Mouse (Mus musculus) liver, embryonic 14.5 days (tissue): ENCODE measurements at regions not wholly inside any gene's neighbourhood (a gene's known extent, or its start where the extent isn't known, plus 50 kb on each side); places are given as distances from the start of the nearest gene placed in this dataset.

ENCODE experiments used
- CTCF ChIP-seq: IDR thresholded peaks from 2 replicates; pipeline ENCODE4 v1.5.1; 2016; ENCODE audit warnings: antibody characterized with exemption, low read depth, control low read depth
- EP300 ChIP-seq: IDR thresholded peaks from 2 replicates; pipeline ENCODE4 v1.6.1; 2016; ENCODE audit warnings: antibody characterized with exemption, low read depth

- no peak for TF ChIP-seq EP300
- no peak for TF ChIP-seq CTCF
Observed at GRCm38 (mm10) chr8:104022691-104023509, 78.5 kb upstream of the Cdh5 start.
